Mouse (Mus musculus): ENCODE measurements around the gene Epha1.

- no peak for TF ChIP-seq CTCF (conservative IDR thresholded peaks at IDR 0.05 in 1 of 2, IDR thresholded peaks at IDR 0.05 in 1 of 2; ENCODE audit: low read depth in 2 of 2, low read length in 2 of 2)
- no peak for TF ChIP-seq SMC3 (IDR thresholded peaks at IDR 0.05; ENCODE audit: low read depth, low read length)
- no peak for TF ChIP-seq UBTF (IDR thresholded peaks at IDR 0.05; ENCODE audit: low read depth, low read length)
- TF ChIP-seq MXI1 (IDR thresholded peaks at IDR 0.05; ENCODE audit: low read depth, low read length), result no peak
These were observed 46.4 kb upstream of the Epha1 start for GRCm38 (mm10) chr6:42419443-42419842.

All from CH12.LX (cell line).